Mouse (Mus musculus) subcutaneous adipose tissue, adult 2 months (tissue): ENCODE results near the gene Olfr1110. TPM values are rescaled to one million over a fixed set of nuclear protein-coding genes. Genes with fewer than 3 reads are reported as not detected.

Experiments used
- polyA plus RNA-seq: library from polyadenylated mRNA; depleted of rRNA; stranded (reverse); fragments of >200 nt; gene quantifications from 2 replicates; pipeline ENCODE4 v1.2.3, GENCODE M21; 2012; ENCODE audit warnings: low replicate concordance; rRNA removed

Gene Olfr1110
- not detected in 2 replicates for polyA plus RNA-seq

GRCm38 (mm10) chr2:87140200-87140599, at the start of gene Olfr1110:
Olfr1110 (minus strand) TSS chr2:87140300.

GRCm38 (mm10) chr2:87187498-87187897, 47.4 kb upstream of the Olfr1110 start, which contains the start of gene Olfr1112:
Olfr1112 (plus strand) TSS chr2:87187798.

GRCm38 (mm10) chr2:87152524-87152923, 12.4 kb upstream of the Olfr1110 start, which contains the start of gene Olfr1111:
Olfr1111 (minus strand) TSS chr2:87152624.

DNA sequence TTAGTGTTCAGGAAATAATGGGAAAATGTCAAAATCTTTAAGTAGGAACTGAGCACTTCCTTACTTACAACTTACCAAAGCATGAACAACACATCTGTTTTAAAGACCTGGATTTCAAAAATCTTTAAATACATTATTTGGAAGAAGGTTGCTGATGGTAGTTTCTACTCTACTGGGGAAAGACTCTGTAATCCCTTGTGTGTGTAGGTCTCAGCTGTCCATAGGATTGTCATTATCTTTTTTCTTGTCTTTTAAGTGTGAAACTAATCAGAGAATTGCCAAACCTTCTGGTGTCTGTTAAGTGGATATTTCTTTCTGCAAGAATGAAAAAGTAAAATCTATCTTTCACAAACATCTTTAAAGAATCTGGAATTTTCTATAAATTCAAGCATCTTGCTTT, 25.6 kb downstream of the Olfr1110 start, which contains the start of gene Olfr259:
Gene Olfr259 (minus strand): TSS at position 101 of the 400 bp plus-strand sequence.

DNA sequence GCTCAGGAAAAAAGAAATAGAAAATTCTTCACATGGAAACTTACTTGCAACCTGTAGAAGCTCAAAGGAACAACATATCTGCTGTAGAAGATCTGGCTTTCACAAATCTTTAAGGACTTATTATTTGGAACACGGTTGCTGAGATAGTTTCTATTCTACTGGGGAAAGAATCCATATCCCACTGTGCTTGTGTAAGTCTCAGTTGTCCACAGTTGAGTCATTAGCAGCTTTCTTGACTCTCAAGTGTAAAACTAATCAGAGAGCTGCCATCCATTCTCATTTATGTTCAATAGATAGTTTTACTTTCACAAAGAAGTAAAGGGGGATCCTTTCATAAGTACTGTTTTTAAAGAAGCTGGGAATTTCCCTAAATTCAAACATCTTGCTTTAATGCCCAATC, 44.2 kb downstream of the Olfr1110 start, which contains the start of gene Olfr1109:
Gene Olfr1109 (minus strand): TSS at position 101 of the 400 bp plus-strand sequence.

Other genes starting within 250 kb of the Olfr1110 start
- not detected in 2 replicates for gene Olfr1097, start 248.1 kb downstream of the Olfr1110 start, polyA plus RNA-seq
- gene Olfr1098, start 215.8 kb downstream of the Olfr1110 start, polyA plus RNA-seq: not detected in 2 replicates
- not detected in 2 replicates for gene Olfr1099, start 179.6 kb downstream of the Olfr1110 start, polyA plus RNA-seq
- gene Olfr1100, start 160.3 kb downstream of the Olfr1110 start, polyA plus RNA-seq: not detected in 2 replicates
- gene Olfr1101, start 149.1 kb downstream of the Olfr1110 start, polyA plus RNA-seq: not detected in 2 replicates
- not detected in 2 replicates for gene Olfr1102, start 141.9 kb downstream of the Olfr1110 start, polyA plus RNA-seq
- not detected in 2 replicates for gene Olfr1104, start 113.2 kb downstream of the Olfr1110 start, polyA plus RNA-seq
- not detected in 2 replicates for gene Olfr1105, start 103.8 kb downstream of the Olfr1110 start, polyA plus RNA-seq
- gene Olfr1106, start 88.0 kb downstream of the Olfr1110 start, polyA plus RNA-seq: not detected in 2 replicates
- not detected in 2 replicates for gene Olfr1107, start 64.5 kb downstream of the Olfr1110 start, polyA plus RNA-seq
- not detected in 2 replicates for gene Olfr1109, start 44.3 kb downstream of the Olfr1110 start, polyA plus RNA-seq
- gene Olfr259, start 25.7 kb downstream of the Olfr1110 start, polyA plus RNA-seq: not detected in 2 replicates
- gene Olfr1111, start 12.3 kb upstream of the Olfr1110 start, polyA plus RNA-seq: not detected in 2 replicates
- not detected in 2 replicates for gene Olfr1112, start 47.5 kb upstream of the Olfr1110 start, polyA plus RNA-seq
- gene Olfr1113, start 68.7 kb upstream of the Olfr1110 start, polyA plus RNA-seq: not detected in 2 replicates
- not detected in 2 replicates for gene Olfr1115, start 107.7 kb upstream of the Olfr1110 start, polyA plus RNA-seq
- not detected in 2 replicates for gene Olfr1116, start 127.2 kb upstream of the Olfr1110 start, polyA plus RNA-seq
- not detected in 2 replicates for gene Olfr1118, start 167.3 kb upstream of the Olfr1110 start, polyA plus RNA-seq
- gene Olfr1120, start 214.5 kb upstream of the Olfr1110 start, polyA plus RNA-seq: not detected in 2 replicates
- gene Olfr1121, start 229.6 kb upstream of the Olfr1110 start, polyA plus RNA-seq: not detected in 2 replicates
- gene Olfr1122, start 245.5 kb upstream of the Olfr1110 start, polyA plus RNA-seq: not detected in 2 replicates